Mouse (Mus musculus) hindbrain, embryonic 13.5 days (tissue): Measurements from ENCODE around the gene Pde4d. TPM values are rescaled to one million over a fixed set of nuclear protein-coding genes. Genes with fewer than 3 reads are reported as not detected.

Experiments used
- ATAC-seq: fragments of 200-750 bp; cut with Nextera tagmentation; 2 replicates; pipeline ENCODE4 v1.8.0; 2017; ENCODE audit warnings: moderate TSS enrichment; ENCODE audit not compliant: low FRiP score
- H3K27ac ChIP-seq: fragments of 300-500 bp; sonication (generic); 2 replicates; pipeline ENCODE4 v1.5.1; 2015; ENCODE audit warnings: inconsistent platforms, mild to moderate bottlenecking, moderate library complexity
- H3K27me3 ChIP-seq: fragments of 300-500 bp; sonication (generic); 2 replicates; pipeline ENCODE4 v1.6.1; 2015; ENCODE audit warnings: mild to moderate bottlenecking, inconsistent platforms
- H3K36me3 ChIP-seq: fragments of 300-500 bp; sonication (generic); 2 replicates; pipeline ENCODE4 v1.6.1; 2015; ENCODE audit warnings: mild to moderate bottlenecking, inconsistent platforms
- H3K4me1 ChIP-seq: fragments of 300-500 bp; sonication (generic); replicated peaks from 2 replicates; pipeline ENCODE4 v1.6.1; 2015; ENCODE audit warnings: inconsistent platforms
- H3K4me2 ChIP-seq: fragments of 300-500 bp; sonication (generic); 2 replicates; pipeline ENCODE4 v1.6.1; 2015; ENCODE audit warnings: inconsistent platforms, mild to moderate bottlenecking, moderate library complexity
- H3K4me3 ChIP-seq: fragments of 300-500 bp; sonication (generic); 2 replicates; pipeline ENCODE4 v1.5.1; 2015; ENCODE audit warnings: mild to moderate bottlenecking, inconsistent platforms
- H3K9ac ChIP-seq: fragments of 300-500 bp; sonication (generic); 2 replicates; pipeline ENCODE4 v1.6.1; 2015; ENCODE audit warnings: mild to moderate bottlenecking, inconsistent platforms
- H3K9me3 ChIP-seq: fragments of 300-500 bp; sonication (generic); 2 replicates; pipeline ENCODE4 v1.6.1; 2016; ENCODE audit warnings: inconsistent platforms
- WGBS: fragments of 180-500 bp; shearing (Covaris S2); methylation state at CpG from one replicate; pipeline ENCODE4 v1.1.7; 2015; 5-methylcytosine and 5-hydroxymethylcytosine counted together
- polyA plus RNA-seq: library from polyadenylated mRNA; unstranded; fragments of >200 nt; fragmentation: Nextera tagmentation; extraction: Ambion mirVana; gene quantifications from 2 replicates; pipeline ENCODE4 v1.2.1, GENCODE M21; 2015

Pde4d gene
- polyA plus RNA-seq, 1 experiment from 2014 or later = 18.6 TPM

GRCm38 (mm10) chr13:109681699-109682293, 1232.0 kb downstream of the Pde4d start:
- no peaks in the 10 kb centered on the region for H3K27me3 ChIP-seq
- no peak overlapping the region for H3K27ac ChIP-seq
- no peak overlapping the region for H3K9ac ChIP-seq
- H3K36me3 ChIP-seq = no peaks in the 10 kb centered on the region
- no peak overlapping the region for H3K4me3 ChIP-seq
- H3K9me3 ChIP-seq = no peaks in the 10 kb centered on the region
- peaks cover 27% of the 10 kb centered on the region for H3K4me1 ChIP-seq
- WGBS = 79% methylated on average over 4 of the region's 4 CpGs
- H3K4me2 ChIP-seq = no peak overlapping the region
- no peak for ATAC-seq

DNA sequence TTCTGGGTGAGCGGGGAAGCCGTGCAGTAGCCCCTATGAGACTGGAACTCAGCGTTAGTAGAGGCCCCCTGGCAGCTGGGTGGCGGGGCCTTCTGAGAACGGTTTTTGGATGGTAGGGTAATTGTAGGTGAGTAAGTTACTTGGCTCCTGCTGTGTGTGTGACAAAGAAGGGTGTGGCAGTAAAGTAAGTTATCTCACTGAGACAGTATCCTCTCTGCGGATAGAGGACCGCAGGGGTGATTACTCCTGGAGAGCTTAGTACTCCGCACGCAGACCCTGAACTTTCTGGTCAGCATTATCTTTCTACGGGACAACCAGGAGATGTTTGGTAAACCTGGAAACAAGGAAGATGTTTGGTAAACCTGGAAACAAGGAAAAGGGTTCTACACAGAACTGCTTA, 1233.3 kb downstream of the Pde4d start:
- no peaks in the 10 kb centered on the region for H3K9me3 ChIP-seq
- WGBS = 78% methylated on average over 10 of the region's 10 CpGs

DNA sequence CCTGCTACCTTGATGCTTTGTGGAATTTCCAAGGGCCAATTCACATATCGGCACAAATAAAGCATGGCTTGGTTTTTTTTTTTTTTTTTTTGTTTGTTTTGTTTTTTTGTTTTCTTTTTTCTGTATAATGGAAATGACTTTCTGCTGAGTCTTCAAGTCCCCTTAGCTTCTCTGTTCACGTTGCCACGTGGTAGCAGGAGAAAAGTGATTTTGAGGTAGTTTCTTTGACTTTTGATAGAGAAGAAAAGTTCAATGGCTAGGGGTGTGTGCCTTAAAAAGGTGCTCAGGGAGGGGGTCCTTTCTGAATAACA, 1235.2 kb downstream of the Pde4d start:
- Histone ChIP-seq H3K27me3 (no peaks in the 10 kb centered on the region), H3K27ac (peak overlapping the region; percentile 69; the same call in 1 of the 2 replicates), H3K4me2 (peak overlapping the region; percentile 63), H3K4me1 (peaks cover 27% of the 10 kb centered on the region), H3K4me3 (peak overlapping the region; percentile 38), H3K9me3 (no peaks in the 10 kb centered on the region), H3K9ac (peak overlapping the region; percentile 63; the same call in 1 of the 2 replicates), H3K36me3 (no peaks in the 10 kb centered on the region)
- WGBS = 13% methylated on average over 3 of the region's 3 CpGs
- ATAC-seq = no peak

More for the DNA sequence above, 1233.3 kb downstream of the Pde4d start:
- no peak overlapping the region for H3K27ac ChIP-seq
- no peaks in the 10 kb centered on the region for H3K36me3 ChIP-seq
- ATAC-seq = no peak
- no peak overlapping the region for H3K9ac ChIP-seq
- H3K27me3 ChIP-seq = no peaks in the 10 kb centered on the region
- H3K4me3 ChIP-seq = no peak overlapping the region
- H3K4me2 ChIP-seq = no peak overlapping the region
- H3K4me1 ChIP-seq = peaks cover 27% of the 10 kb centered on the region

- Histone ChIP-seq H3K4me2 (peak overlapping the region; percentile 63), H3K27ac (peak overlapping the region; percentile 69), H3K27me3 (no peaks in the 10 kb centered on the region), H3K36me3 (no peaks in the 10 kb centered on the region), H3K4me1 (peaks cover 27% of the 10 kb centered on the region), H3K4me3 (peak overlapping the region; percentile 38), H3K9ac (peak overlapping the region; percentile 63), H3K9me3 (no peaks in the 10 kb centered on the region)
- peak; percentile 69 for ATAC-seq
- under 1% methylated on average over 29 of the region's 29 CpGs for WGBS
These were observed 1235.8 kb downstream of the Pde4d start for GRCm38 (mm10) chr13:109685296-109686115.

- H3K36me3 ChIP-seq = no peaks in the 10 kb centered on the region
- H3K27me3 ChIP-seq = no peaks in the 10 kb centered on the region
- WGBS = 24% methylated on average over 4 of the region's 4 CpGs
- H3K9me3 ChIP-seq = no peaks in the 10 kb centered on the region
- H3K27ac ChIP-seq = no peak overlapping the region
- peak overlapping the region; percentile 63 for H3K9ac ChIP-seq
- H3K4me1 ChIP-seq = peaks cover 27% of the 10 kb centered on the region
- no peak for ATAC-seq
- peak overlapping the region; percentile 63 for H3K4me2 ChIP-seq
- H3K4me3 ChIP-seq = peak overlapping the region; percentile 38
These were observed 1236.5 kb downstream of the Pde4d start for GRCm38 (mm10) chr13:109686116-109686876.

DNA sequence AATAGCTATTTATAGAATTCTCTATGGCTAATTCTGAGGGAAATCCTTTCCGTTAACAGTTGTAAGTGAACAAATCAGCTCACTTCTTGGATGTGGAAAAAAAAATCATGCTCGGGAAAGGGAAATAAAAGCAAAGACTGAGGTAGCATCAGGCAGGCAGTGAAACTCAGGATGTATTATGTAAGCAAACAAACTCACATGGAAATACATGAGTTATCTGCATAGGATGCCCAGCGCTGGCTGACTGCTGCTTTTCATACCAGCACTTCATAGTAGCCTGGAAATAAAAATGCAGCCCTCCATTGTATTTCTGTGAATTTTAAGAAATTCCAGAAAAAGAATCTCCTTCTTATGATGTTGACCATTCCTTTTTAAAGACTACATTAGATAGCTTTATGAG, 1237.2 kb downstream of the Pde4d start:
- no peaks in the 10 kb centered on the region for H3K9me3 ChIP-seq
- H3K4me3 ChIP-seq = no peak overlapping the region
- no peak overlapping the region for H3K27ac ChIP-seq
- H3K4me1 ChIP-seq = peaks cover 27% of the 10 kb centered on the region
- H3K27me3 ChIP-seq = no peaks in the 10 kb centered on the region
- no peak for ATAC-seq
- H3K4me2 ChIP-seq = no peak overlapping the region
- H3K9ac ChIP-seq = no peak overlapping the region
- H3K36me3 ChIP-seq = no peaks in the 10 kb centered on the region
- 66% methylated on average over 3 of the region's 3 CpGs for WGBS

DNA sequence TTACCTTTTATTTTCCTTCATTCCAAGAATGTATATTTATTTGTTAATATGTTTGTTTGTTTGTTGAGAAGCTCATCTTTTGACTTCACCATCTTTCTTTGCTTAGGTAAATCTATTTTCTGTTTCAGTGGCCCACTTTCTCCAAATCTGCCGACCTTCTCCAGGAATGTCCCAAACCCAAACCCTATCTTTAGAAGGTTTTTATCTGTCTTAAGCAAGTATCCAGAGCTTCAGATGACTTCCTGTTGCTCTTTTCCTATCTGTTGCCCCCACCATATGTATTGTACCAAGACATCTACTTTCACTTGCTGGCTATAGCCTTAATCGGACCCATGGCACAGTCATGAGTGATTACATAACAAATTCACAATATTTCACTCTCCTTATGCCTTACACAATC, 1238.4 kb downstream of the Pde4d start:
- H3K9ac ChIP-seq = no peak overlapping the region
- peaks cover 32% of the 10 kb centered on the region for H3K4me1 ChIP-seq
- H3K4me2 ChIP-seq = no peak overlapping the region
- WGBS = 91% methylated on average over 2 of the region's 2 CpGs
- H3K9me3 ChIP-seq = no peaks in the 10 kb centered on the region
- H3K36me3 ChIP-seq = no peaks in the 10 kb centered on the region
- no peak for ATAC-seq
- no peaks in the 10 kb centered on the region for H3K27me3 ChIP-seq
- no peak overlapping the region for H3K4me3 ChIP-seq
- no peak overlapping the region for H3K27ac ChIP-seq

- Histone ChIP-seq H3K4me3 (no peak overlapping the region), H3K4me1 (peaks cover 28% of the 10 kb centered on the region), H3K4me2 (no peak overlapping the region), H3K27me3 (no peaks in the 10 kb centered on the region), H3K36me3 (no peaks in the 10 kb centered on the region), H3K27ac (no peak overlapping the region), H3K9me3 (no peaks in the 10 kb centered on the region), H3K9ac (no peak overlapping the region)
- ATAC-seq = no peak
- WGBS = 88% methylated on average over 3 of the region's 3 CpGs
These were observed 1239.4 kb downstream of the Pde4d start for GRCm38 (mm10) chr13:109689176-109689575.

DNA sequence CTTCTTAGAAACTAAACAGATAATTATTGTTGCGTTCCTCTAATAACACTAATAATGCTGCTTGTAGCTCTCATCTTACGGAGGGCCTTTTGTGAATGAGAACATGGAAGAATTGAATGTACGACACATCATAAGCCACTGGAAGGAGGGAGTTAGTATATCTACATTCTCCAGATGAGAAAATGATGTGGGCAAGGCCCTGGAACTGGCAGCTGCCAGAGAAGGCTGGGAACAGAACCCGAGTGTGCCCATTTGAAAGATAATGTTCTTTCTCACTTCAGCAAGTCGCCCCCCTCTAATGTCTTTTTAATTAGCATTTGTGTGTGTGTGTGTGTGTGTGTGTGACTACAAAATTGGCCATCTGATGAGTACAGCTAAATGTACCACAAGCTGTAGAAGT, 1240.8 kb downstream of the Pde4d start:
- no peak overlapping the region for H3K4me2 ChIP-seq
- no peaks in the 10 kb centered on the region for H3K9me3 ChIP-seq
- H3K9ac ChIP-seq = no peak overlapping the region
- H3K4me1 ChIP-seq = peaks cover 17% of the 10 kb centered on the region
- no peak overlapping the region for H3K4me3 ChIP-seq
- ATAC-seq = no peak
- no peak overlapping the region for H3K27ac ChIP-seq
- 76% methylated on average over 5 of the region's 5 CpGs for WGBS
- no peaks in the 10 kb centered on the region for H3K27me3 ChIP-seq
- no peaks in the 10 kb centered on the region for H3K36me3 ChIP-seq

- no peak overlapping the region for H3K27ac ChIP-seq
- no peaks in the 10 kb centered on the region for H3K9me3 ChIP-seq
- WGBS = 77% methylated on average over 3 of the region's 3 CpGs
- H3K4me2 ChIP-seq = no peak overlapping the region
- peaks cover 7% of the 10 kb centered on the region for H3K4me1 ChIP-seq
- H3K9ac ChIP-seq = no peak overlapping the region
- no peaks in the 10 kb centered on the region for H3K36me3 ChIP-seq
- H3K27me3 ChIP-seq = no peaks in the 10 kb centered on the region
- H3K4me3 ChIP-seq = no peak overlapping the region
- ATAC-seq = no peak
These were observed 1243.1 kb downstream of the Pde4d start for GRCm38 (mm10) chr13:109692851-109693250.

- 87% methylated on average over 2 of the region's 2 CpGs for WGBS
- no peak overlapping the region for H3K9ac ChIP-seq
These were observed 1244.0 kb downstream of the Pde4d start for GRCm38 (mm10) chr13:109693769-109694168.

DNA sequence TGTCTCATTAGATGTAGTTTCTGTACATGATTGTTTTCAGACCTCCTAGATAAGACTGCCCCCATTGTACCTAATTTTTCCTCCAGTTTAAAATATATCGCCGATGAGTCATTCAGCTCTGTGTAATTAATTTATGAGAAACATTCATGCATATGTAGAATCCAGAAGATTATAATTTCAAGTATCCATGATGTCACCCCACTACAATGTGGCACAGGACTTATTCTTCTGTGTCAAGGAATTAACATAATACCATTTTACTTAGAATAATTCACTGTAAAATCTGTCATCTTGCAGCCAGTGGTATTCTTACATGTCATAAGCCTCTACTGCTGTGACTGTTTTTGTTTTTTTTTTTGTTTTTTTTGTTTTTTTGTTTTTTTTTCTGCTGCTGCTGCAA, 1244.5 kb downstream of the Pde4d start:
- WGBS = 82% methylated on average over 2 of the region's 2 CpGs
- H3K27me3 ChIP-seq = no peaks in the 10 kb centered on the region
- no peaks in the 10 kb centered on the region for H3K36me3 ChIP-seq

More at GRCm38 (mm10) chr13:109693769-109694168, 1244.0 kb downstream of the Pde4d start:
- ATAC-seq = no peak
- H3K27me3 ChIP-seq = no peaks in the 10 kb centered on the region
- peaks cover 7% of the 10 kb centered on the region for H3K4me1 ChIP-seq
- no peaks in the 10 kb centered on the region for H3K9me3 ChIP-seq
- no peaks in the 10 kb centered on the region for H3K36me3 ChIP-seq
- no peak overlapping the region for H3K27ac ChIP-seq
- H3K4me2 ChIP-seq = no peak overlapping the region
- H3K4me3 ChIP-seq = no peak overlapping the region

More for the DNA sequence above, 1244.5 kb downstream of the Pde4d start:
- Histone ChIP-seq H3K4me3 (no peak overlapping the region), H3K4me2 (no peak overlapping the region), H3K9ac (no peak overlapping the region), H3K4me1 (peaks cover 7% of the 10 kb centered on the region), H3K9me3 (no peaks in the 10 kb centered on the region), H3K27ac (no peak overlapping the region)
- no peak for ATAC-seq
